Comparison of ENCODE assay signal across 8 mouse cellular contexts in genomic region chr12:9570496-9570995, GRCm38 (mm10). TPM values are rescaled to one million over a fixed set of nuclear protein-coding genes. Genes with fewer than 3 reads are reported as not detected.
A peak's percentile ranks its signal among the peaks of the same experiment; 100 is the strongest.
DNase-seq lines count a peak whose midpoint lies in the region; ATAC-seq and TF ChIP-seq lines count a peak whose summit lies in the region.

No protein-coding gene starts in this region.

- H3K27ac ChIP-seq in lung, embryonic 15.5 days, result no peak overlapping the region
- H3K27ac ChIP-seq in heart, embryonic 14.5 days (replicated peaks in 1 of 2; ENCODE audit: control insufficient read depth in 1 of 2, insufficient read depth in 1 of 2, low read depth in 2 of 2, low read length in 2 of 2), result no peak overlapping the region
- H3K27ac ChIP-seq in liver, embryonic 13.5 days, result no peak overlapping the region
- H3K27ac ChIP-seq in stomach, embryonic 16.5 days (ENCODE audit: low read length), result no peak overlapping the region
- no peak overlapping the region for H3K27ac ChIP-seq in thymus, adult 2 months (ENCODE audit: control insufficient read depth, insufficient read depth, low read length)

- no peaks in the 10 kb centered on the region for H3K9me3 ChIP-seq in lung, embryonic 15.5 days
- no peaks in the 10 kb centered on the region for H3K9me3 ChIP-seq in heart, embryonic 14.5 days (ENCODE audit: control insufficient read depth, low read length)
- no peaks in the 10 kb centered on the region for H3K9me3 ChIP-seq in liver, embryonic 13.5 days (replicated peaks)
- H3K9me3 ChIP-seq in stomach, embryonic 16.5 days (replicated peaks; ENCODE audit: control insufficient read depth, low read length), result no peaks in the 10 kb centered on the region

- no peaks in the 10 kb centered on the region for H3K36me3 ChIP-seq in lung, embryonic 15.5 days
- H3K36me3 ChIP-seq in heart, embryonic 14.5 days (ENCODE audit: control insufficient read depth, insufficient read depth, low read length), result no peaks in the 10 kb centered on the region
- H3K36me3 ChIP-seq in liver, embryonic 13.5 days, result no peaks in the 10 kb centered on the region
- no peaks in the 10 kb centered on the region for H3K36me3 ChIP-seq in stomach, embryonic 16.5 days (ENCODE audit: control insufficient read depth, insufficient read depth, low read length)
- H3K36me3 ChIP-seq in thymus, adult 2 months (ENCODE audit: control insufficient read depth, insufficient read depth, low read length), result no peaks in the 10 kb centered on the region

- H3K27me3 ChIP-seq in lung, embryonic 15.5 days, result peaks cover 43% of the 10 kb centered on the region
- H3K27me3 ChIP-seq in heart, embryonic 14.5 days (ENCODE audit: control insufficient read depth, insufficient read depth, low read length), result peaks cover 55% of the 10 kb centered on the region
- H3K27me3 ChIP-seq in liver, embryonic 13.5 days, result peaks cover 54% of the 10 kb centered on the region
- H3K27me3 ChIP-seq in stomach, embryonic 16.5 days (ENCODE audit: control insufficient read depth, insufficient read depth, low read length), result peaks cover 12% of the 10 kb centered on the region
- 0 out of 2 replicates have a peak, but pooled peaks cover 2% of the 10 kb centered on the region for H3K27me3 ChIP-seq in thymus, adult 2 months (ENCODE audit: control insufficient read depth, insufficient read depth, low read length)

- WGBS in lung, embryonic 15.5 days, result under 1% methylated on average over 17 of the region's 17 CpGs
- WGBS in heart, embryonic 14.5 days, result under 1% methylated on average over 17 of the region's 17 CpGs
- WGBS in liver, embryonic 13.5 days (ENCODE audit: insufficient replicate concordance), result 1% methylated on average over 17 of the region's 17 CpGs
- 3% methylated on average over 17 of the region's 17 CpGs for WGBS in stomach, embryonic 16.5 days
- 2% methylated on average over 17 of the region's 17 CpGs for WGBS in thymus, adult 2 months

- peak overlapping the region; percentile 79 for H3K4me2 ChIP-seq in lung, embryonic 15.5 days
- peak overlapping the region; percentile 92 for H3K4me2 ChIP-seq in heart, embryonic 14.5 days (ENCODE audit: low read length)
- H3K4me2 ChIP-seq in liver, embryonic 13.5 days, result peak overlapping the region; percentile 52
- peak overlapping the region; percentile 88 for H3K4me2 ChIP-seq in stomach, embryonic 16.5 days (ENCODE audit: low read depth, low read length)

- no peak for TF ChIP-seq POLR2A in thymus, adult 2 months (IDR thresholded peaks at IDR 0.05; ENCODE audit: control insufficient read depth, extremely low read depth, insufficient read depth, low read length, poor library complexity)

- peak overlapping the region; percentile 46 for H3K4me3 ChIP-seq in lung, embryonic 15.5 days
- H3K4me3 ChIP-seq in heart, embryonic 14.5 days (ENCODE audit: control insufficient read depth in 1 of 2, insufficient read depth in 1 of 2, low read depth in 1 of 2, low read length in 2 of 2), result peak overlapping the region; percentile 52 to 57
- H3K4me3 ChIP-seq in liver, embryonic 13.5 days (replicated peaks), result peak overlapping the region; percentile 39
- peak overlapping the region; percentile 56 for H3K4me3 ChIP-seq in stomach, embryonic 16.5 days (replicated peaks; ENCODE audit: low read length)
- no peak overlapping the region for H3K4me3 ChIP-seq in thymus, adult 2 months (ENCODE audit: control insufficient read depth, insufficient read depth, low read length)

- DNase-seq in lung, postnatal 10 days, result no peak
- DNase-seq in liver, embryonic 13.5 days, result no peak
- no peak for DNase-seq in thymus, adult 2 months
- no peak for DNase-seq in ovary, postnatal 36 days (ENCODE audit: low spot score)

- peak overlapping the region; percentile 34; the same call in 1 of the 2 replicates for H3K9ac ChIP-seq in lung, embryonic 15.5 days
- peak overlapping the region; percentile 58 for H3K9ac ChIP-seq in heart, embryonic 14.5 days (ENCODE audit: low read length)
- no peak overlapping the region for H3K9ac ChIP-seq in liver, embryonic 13.5 days
- H3K9ac ChIP-seq in stomach, embryonic 16.5 days (ENCODE audit: low read length), result peak overlapping the region; percentile 54

- 0 out of 2 replicates have a peak, but pooled peaks cover 2% of the 10 kb centered on the region for H3K4me1 ChIP-seq in lung, embryonic 15.5 days
- H3K4me1 ChIP-seq in heart, embryonic 14.5 days (ENCODE audit: control insufficient read depth in 2 of 2, insufficient read depth in 2 of 2, low read length in 2 of 2), result peaks cover 0 to 11% of the 10 kb centered on the region in 2 experiments; a peak in 2 of 4 replicates
- H3K4me1 ChIP-seq in liver, embryonic 13.5 days (replicated peaks), result no peaks in the 10 kb centered on the region
- H3K4me1 ChIP-seq in stomach, embryonic 16.5 days (ENCODE audit: control insufficient read depth, insufficient read depth, low read length), result peaks cover 14% of the 10 kb centered on the region; the same call in 1 of the 2 replicates
- H3K4me1 ChIP-seq in thymus, adult 2 months (replicated peaks; ENCODE audit: control insufficient read depth, insufficient read depth, low read length), result no peaks in the 10 kb centered on the region

- ATAC-seq in lung, embryonic 15.5 days (ENCODE audit: borderline replicate concordance, extremely low read depth, low FRiP score, low TSS enrichment), result no peak
- ATAC-seq in heart, embryonic 14.5 days (ENCODE audit: insufficient number of reproducible peaks, insufficient read depth, low FRiP score, low read depth), result no peak
- no peak for ATAC-seq in liver, embryonic 13.5 days (ENCODE audit: low read depth)
- no peak for ATAC-seq in stomach, embryonic 16.5 days (ENCODE audit: insufficient read depth, low FRiP score)
- no peak for ATAC-seq in megakaryocyte progenitor cell, adult 5-6 weeks (replicated peaks; ENCODE audit: poor library complexity)

- no peak for TF ChIP-seq CTCF in thymus, adult 2 months (IDR thresholded peaks at IDR 0.05; ENCODE audit: borderline replicate concordance, control insufficient read depth, extremely low read depth, insufficient read depth, low read length, poor library complexity)

RNA-seq across cellular contexts. Expression of gene Osr1, which starts 0.6 kb away (rescaled TPM):
- polyA plus RNA-seq in lung, embryonic 15.5 days (2015; fragmentation: Nextera tagmentation; extraction: Ambion mirVana), result 19.1 and 19.3 TPM in 2 replicates
- 6.8 and 16.8 TPM in 2 replicates for polyA plus RNA-seq in heart, embryonic 14.5 days (2014; fragmentation: Nextera tagmentation; extraction: Ambion mirVana)
- 0.74 and 0.82 TPM in 2 replicates for polyA plus RNA-seq in liver, embryonic 13.5 days (2015; fragmentation: Nextera tagmentation; extraction: Ambion mirVana)
- 37.6 and 39.8 TPM in 2 replicates for polyA plus RNA-seq in stomach, embryonic 16.5 days (2015; fragmentation: Nextera tagmentation; extraction: Ambion mirVana)
- 4.6 and 5.6 TPM in 2 replicates for polyA plus RNA-seq in thymus, adult 2 months (2012; rRNA removed)
- not detected in 2 replicates for total RNA-seq in megakaryocyte progenitor cell, adult 5-6 weeks (2015)
- total RNA-seq in megakaryocyte progenitor cell, adult 5-6 weeks (2017), result not detected in 2 replicates
